Mouse (Mus musculus): ENCODE measurements around the gene Pla2g2c. TPM values are rescaled to one million over a fixed set of nuclear protein-coding genes. Genes with fewer than 3 reads are reported as not detected.

Gene Pla2g2c
- total RNA-seq, 2 experiments from 2014 or later = not detected

Other genes starting within 250 kb of the Pla2g2c start
- gene Vwa5b1, start 88.9 kb upstream of the Pla2g2c start, total RNA-seq (2021) = not detected
- gene Ubxn10, start 12.4 kb downstream of the Pla2g2c start, total RNA-seq (2021) = 1 to 10 TPM in 1 of 2 experiments, under 1 TPM in 1; 0.79 to 1.0 TPM
- gene Pla2g2f, start 32.8 kb downstream of the Pla2g2c start, total RNA-seq (2021) = under 1 TPM in 1 of 2 experiments, not detected in 1; 0.10 TPM
- not detected for gene Pla2g2d, start 50.9 kb downstream of the Pla2g2c start, total RNA-seq (2021)
- 1 to 10 TPM; 7.9 to 8.6 TPM for gene Pla2g5, start 138.7 kb downstream of the Pla2g2c start, total RNA-seq (2021)
- gene Gm13030, start 149.2 kb downstream of the Pla2g2c start, total RNA-seq (2021) = not detected
- gene Pla2g2e, start 153.2 kb downstream of the Pla2g2c start, total RNA-seq (2021) = under 1 TPM; 0.36 to 0.59 TPM
- 1 to 10 TPM; 7.5 to 9.3 TPM for gene Otud3, start 189.2 kb downstream of the Pla2g2c start, total RNA-seq (2021)
- gene Rnf186, start 242.3 kb downstream of the Pla2g2c start, total RNA-seq (2021) = not detected
- 10 to 100 TPM; 11.7 to 14.2 TPM for gene Tmco4, start 248.1 kb downstream of the Pla2g2c start, total RNA-seq (2021)